Mouse (Mus musculus) embryo, embryonic 10.5 days (tissue): ENCODE measurements at regions not wholly inside any gene's neighbourhood (a gene's known extent, or its start where the extent isn't known, plus 50 kb on each side); places are given as distances from the start of the nearest gene placed in this dataset.

ENCODE experiments used
- DNase-seq: peaks from one replicate; pipeline ENCODE4 v3.0.0-alpha.2; 2015; ENCODE audit warnings: low spot score

DNA sequence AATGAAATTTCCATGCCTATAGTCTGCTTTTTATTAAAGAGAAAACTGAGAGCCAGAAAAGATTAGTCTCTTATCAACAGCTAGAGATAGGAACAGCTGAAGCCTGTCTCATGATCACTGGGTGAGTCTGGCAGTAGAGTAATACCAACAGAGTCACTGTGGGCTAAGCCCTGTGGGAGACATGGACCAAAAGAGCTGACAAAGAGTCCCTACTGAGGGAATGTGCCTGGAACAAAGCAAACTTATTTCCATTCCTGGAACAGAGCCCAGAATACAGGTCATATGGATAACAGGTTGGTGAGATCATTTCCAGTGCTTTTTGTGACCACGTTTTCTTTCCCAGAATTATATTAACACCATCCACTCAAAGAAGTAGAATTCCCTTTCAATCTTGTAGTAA lies 237.4 kb downstream of the Tmsb4x start:
- DNase-seq: no peak

DNA sequence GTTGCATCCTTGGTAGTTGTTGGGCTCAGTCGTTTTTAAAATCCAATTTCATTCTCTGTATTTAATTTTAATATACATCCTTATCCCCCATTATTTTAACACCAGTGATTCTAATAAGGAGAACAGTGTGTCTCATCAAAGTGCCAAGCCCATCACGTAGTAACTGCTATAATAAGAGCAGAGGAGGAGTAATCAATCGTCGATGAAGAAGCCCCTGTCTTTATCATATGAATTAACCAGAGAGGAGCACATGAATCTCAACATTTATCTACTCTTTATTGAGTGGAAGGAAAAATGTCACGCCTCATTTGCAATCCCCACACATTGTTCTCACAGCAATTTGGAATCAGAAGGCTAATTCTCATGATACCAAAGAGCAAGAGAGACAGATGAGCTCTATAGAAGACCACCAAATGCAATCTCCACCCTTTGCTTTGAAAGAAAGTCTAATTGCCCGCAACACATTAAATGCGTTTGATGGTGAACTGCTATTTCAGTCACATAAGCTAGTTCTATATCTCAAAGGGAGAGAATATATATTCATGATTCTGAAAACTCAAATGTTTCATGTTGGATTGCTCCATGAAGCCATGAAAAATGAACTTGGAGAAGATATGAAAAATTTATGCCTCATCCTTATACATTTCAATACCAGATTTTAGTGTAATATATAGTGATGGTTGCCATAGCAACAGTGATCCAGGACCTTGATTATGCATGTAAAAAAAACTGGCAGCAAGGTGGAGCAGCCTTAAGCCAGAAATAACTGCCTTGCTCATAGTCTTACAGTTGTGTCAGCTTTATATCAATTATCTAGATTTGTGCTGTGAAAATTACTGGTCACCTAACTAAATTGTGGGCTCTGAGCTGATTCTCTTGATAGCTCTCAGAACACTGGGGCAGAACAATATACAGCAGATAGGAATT lies 244.2 kb downstream of the Tmsb4x start:
- DNase-seq: no peak

DNA sequence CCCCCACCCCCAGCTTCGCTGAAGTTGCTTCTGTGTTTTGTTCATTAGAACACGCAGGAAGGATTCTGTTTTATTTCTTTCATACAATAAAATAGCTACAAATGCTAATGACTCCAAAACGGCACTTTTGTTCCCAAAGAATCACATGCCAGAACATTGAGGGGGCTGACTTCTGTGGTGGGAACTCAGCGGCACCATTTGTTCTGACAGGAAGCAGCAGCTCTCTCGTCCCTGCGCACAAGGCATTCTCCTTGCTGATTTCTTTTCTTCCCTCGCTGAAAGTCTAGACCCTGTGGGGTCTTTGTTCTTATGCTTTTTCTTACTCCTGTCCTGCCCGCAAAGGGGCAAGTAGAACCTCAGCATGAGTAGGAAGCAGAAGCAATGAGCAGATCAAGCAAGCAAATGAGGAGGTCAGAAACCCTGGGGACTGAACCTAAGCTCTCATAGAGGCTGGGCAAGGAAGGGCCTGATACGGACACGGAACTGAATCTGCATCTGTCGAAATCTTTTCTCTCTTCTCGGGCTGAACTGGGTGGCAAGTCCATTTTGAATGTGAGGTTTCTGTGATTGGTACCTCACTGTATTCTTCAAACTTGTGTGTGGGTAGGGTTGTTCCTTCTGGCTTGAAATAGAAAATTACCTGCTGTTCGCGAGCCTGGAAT lies 256.5 kb downstream of the Tmsb4x start:
- no peak for DNase-seq

DNA sequence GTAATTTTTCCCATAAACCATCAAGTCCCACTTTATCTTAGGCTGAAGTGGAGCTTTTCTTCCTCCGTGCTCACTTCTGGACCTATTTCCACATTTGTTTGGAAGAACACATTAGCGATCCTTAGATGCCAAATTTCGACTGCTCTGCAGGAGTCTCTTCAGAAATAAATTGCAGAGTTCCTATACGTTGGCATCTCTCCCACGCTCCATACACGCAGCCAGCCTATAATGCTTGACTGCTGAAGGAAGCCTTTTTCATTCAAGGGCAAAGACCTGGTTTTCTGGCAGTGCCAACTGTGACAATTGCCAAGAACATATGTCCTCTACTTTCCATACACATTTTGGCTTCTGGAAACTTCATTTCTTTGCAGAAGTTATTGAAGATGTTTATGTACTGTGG lies 258.1 kb downstream of the Tmsb4x start:
- no peak for DNase-seq

DNA sequence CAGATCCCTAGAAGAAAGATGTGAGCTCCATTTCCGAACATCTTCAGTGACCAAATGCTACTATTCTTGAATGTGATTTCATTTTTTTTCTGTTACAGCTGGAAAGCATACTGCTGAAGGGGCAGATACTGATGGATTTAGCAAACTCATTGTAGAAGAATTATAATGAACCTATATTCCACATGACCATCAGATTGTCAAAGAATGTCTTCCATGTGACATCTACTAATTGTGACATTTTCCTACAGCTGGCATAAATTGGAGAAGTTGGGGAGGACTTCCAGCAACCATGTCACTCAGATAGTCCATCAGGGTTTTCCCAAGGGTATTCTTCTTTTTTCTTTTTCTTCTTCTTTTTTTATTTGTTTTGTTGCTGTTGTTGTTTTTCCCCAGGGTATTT lies 263.2 kb downstream of the Tmsb4x start:
- no peak for DNase-seq

DNA sequence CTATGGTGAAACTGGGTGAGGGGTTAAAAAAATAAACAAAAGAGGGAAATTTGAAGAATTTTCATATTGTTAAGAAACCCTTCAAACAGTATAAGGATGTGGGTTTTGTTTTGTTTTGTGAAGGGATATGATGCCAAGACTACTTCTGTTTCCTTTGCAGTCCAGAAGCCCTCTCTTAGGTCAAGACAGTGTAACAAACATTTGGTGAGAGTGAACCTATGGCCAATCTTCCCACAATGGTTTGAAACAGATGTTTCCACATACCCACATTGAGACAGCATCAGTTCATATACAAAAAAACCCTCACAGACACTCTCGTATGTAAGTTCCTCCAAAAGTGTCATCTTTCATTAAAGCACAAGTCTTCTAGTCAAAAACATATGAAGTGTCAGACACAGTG lies 263.6 kb downstream of the Tmsb4x start:
- DNase-seq: no peak

DNA sequence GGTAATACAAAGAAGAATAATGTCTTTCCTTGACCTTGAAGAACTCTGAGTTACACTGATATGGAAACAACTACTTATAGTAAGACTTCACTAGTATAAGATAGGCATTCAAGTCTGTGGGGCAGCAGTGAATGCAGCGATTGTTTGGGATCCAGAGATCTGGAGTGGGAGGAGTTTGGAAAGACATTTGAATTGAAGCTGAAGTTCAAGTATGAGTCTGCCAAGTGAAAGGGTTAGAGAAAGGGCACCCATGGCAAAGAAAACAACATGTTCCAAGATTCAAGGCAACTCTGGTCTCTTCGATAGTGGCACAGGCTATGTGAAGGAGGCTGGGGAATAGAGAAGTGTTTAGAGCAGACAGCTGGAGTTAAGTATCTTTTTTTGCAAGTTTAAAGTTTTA lies 275.3 kb downstream of the Tmsb4x start:
- DNase-seq: no peak

DNA sequence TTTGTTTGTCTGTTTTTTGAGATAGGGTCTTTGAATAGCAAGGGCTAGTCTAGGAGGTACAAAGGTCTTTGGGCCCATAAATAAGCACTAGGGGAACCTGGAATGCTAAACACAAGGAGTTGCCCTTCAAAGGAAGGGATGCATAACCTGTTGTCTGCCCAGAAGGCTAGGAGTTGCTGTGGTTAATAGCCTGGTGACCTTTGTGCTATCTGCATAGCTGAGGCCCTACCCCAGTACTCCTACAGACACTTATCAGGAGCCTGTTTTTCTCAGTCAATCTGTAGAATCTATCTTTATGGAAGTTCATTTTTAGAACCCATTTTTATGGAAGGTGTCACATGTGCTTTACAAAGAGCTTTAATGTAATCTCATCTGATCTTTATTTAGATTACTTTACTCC lies 276.6 kb downstream of the Tmsb4x start:
- DNase-seq: no peak

DNA sequence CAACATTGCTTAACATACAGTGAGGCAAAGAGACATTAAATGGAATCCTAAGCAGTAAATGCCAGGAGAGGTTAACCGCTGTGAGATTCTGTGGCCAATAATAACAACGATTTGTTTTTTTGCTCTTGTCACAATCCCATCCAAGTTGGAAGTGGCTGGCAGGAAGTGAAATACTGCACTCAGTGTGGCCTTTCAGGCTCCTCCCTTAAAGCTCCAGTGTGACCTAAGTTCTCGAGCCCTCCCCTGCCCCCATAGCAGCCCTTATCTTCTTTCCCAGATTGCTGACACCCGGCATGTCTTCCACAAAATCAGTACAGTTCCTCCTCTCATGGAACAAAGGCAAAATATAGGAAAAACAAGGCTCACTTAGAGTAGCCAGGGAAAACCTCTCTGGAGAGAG lies 278.1 kb downstream of the Tmsb4x start:
- no peak for DNase-seq

DNA sequence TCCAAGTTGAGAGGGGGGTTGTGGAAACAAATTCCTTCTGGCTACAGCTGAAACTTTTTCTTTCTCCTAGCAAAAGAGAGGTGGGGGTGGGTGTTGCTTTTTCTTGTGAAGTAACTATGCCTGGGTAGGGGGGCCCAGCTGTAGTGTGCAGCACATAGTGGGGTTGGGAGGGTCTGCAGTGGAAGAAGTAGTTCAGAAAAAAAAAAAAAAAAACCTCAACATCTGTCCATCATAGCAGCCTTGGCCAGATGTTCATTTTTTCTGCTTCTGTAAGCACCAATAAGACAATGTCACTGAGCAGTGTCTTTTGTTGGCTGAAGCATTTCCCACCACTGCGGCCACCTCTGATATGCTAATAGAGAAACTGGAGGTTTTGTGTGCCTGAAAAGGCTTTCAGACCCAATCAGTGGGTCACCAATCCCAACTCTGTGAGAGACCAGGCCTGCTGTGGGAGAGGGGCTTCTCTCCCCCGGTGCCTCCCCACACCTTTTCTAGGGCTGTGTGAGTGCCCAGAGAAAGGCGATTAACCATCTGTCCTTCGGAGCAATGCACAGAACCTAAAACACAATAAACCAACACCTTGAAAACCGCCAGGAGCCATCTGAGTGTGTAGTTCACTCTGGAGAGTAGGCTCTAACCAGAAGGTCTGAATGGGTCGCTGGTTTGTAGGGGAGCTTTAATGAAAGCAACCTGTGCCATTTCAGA lies 279.2 kb downstream of the Tmsb4x start:
- DNase-seq: peak; percentile 53

DNA sequence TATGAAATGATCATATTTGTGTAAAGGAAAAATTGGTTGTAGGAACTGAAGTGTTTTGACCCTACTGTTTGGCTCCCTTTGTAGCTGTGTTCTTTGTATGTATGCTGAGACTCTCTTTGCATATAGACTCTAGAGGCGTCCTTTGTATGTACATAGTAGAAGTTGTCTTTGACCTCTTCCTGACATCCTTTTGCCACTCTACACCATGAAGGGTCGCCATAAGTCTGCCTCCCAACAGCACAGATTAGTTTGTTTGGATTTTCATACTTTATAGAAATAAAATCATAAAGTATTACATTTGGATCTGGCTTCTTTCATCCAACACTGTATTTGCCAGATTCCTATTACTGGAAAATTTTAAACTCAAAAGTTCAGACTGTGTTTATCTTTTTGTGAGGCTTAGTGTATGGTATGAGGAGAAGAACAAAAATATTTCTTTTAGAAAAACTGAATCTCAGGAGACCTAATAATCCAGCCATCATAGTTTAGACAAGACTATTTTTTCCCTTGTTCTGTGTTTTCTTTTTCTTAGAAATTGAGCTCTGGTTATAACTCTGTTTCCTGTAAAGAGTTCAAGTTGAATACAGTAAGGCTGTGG lies 293.7 kb downstream of the Tmsb4x start:
- no peak for DNase-seq

DNA sequence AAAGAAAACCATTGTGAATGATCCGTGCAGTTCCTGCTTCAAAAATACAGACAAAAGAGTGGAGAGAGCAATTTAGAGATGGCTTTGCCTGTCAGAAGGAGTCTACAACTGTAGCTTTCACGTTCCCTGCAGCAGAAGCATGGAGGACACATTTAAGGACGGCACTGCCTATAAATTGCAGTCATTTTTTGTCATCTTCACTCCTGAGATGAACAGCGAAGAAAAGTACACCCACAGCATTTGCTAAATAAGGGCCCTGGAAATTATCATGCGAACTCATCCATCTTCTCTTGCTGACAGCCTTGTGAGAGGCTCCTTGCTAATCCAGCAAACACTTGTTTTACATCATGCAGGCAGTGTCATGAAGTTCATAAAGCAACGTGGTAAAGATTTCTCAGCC lies 302.5 kb downstream of the Tmsb4x start:
- no peak for DNase-seq

DNA sequence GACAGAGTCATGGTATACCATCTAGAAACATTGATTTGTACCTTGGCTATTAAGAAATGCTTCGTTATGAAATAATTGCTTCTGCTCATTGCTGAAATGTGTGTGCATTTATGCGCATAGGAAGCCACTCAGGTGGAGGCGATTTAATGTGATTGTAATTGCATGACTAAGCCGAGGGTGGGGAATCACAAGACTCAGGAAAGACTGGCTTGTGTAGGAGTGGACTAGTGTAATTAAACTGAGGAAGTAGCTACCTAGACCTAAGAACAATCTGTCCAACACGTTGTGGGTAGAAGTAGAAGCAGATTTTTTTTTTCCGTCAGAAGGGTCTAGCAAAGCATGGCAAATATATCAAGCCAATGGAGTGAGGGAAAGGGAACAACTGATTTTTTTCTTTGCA lies 308.4 kb downstream of the Tmsb4x start:
- DNase-seq: no peak

DNA sequence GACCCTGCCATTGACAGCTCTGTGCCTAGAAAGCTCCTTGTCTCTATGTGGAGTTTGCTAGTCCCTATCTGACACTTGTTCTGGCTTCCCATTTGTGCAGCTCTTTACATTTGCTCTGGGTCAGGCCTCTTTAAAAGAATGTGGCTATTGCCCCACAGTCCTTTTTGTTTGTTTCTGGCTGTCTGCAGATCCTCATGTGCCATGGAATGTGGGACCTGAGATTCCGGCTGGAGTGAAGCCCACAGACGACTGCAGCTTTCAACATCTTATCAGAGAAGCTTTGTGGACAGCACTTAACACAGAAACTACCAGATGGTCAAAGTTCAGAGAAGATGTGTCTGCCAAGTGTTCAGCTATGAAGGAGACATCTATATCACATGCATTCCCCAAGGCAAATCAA lies 309.7 kb upstream of the Egfl6 start:
- no peak for DNase-seq

DNA sequence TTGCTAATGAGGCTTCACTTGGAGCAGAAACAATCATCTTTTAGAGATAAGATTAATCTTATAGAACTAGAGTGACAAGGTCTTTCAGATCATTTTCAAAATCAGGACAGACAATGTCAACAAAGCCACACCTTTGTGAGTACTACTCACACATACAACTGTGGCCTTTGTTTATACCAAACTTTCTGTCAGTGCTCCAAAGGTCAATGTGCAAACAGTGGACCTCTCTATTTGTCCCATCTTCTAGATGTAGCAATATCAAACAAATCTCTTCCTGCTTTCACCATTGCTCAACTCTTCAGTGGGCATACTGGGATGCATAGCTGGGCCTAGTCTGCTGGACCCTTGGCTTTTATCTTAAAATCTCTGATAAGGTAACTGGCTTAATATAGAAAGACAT lies 300.9 kb upstream of the Egfl6 start:
- DNase-seq: no peak

DNA sequence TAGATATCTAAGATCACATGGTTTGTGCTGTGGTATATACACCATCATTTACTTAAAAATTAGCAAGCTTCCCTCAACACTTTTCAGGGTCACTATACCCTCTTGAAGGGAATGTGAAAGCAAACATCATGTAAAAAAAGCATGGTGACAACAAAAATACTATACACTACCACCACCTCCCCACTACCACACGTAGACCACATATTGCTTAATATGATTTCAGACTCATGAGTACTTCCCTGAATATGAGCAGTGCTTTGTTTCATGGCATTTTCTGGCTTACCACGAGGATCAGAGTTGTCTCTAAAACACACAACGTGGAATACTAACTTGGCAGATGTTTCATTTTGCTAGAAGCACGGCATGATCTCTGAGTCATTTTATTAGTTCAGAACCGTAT lies 284.0 kb upstream of the Egfl6 start:
- DNase-seq: no peak

DNA sequence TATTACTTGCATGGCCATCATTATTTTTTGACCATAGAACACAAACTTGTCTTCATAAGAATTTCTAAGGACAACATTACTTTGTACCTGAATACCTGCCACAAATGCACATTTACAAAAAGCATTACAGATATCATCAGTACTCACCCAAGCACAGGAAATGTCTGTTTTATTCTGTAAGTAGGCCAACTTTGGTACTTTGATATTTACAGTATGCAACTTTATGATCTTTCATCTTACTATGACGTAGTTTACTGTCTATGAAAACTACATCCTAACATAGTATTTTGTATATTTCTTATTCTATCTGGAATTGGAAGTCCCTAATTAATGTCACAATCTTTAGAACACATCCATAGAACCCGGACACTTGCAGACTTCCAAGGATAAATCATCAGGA lies 282.2 kb upstream of the Egfl6 start:
- no peak for DNase-seq
